Mouse (Mus musculus) forebrain, embryonic 12.5 days (tissue): ENCODE data around the gene Slc6a20a. TPM values are rescaled to one million over a fixed set of nuclear protein-coding genes. Genes with fewer than 3 reads are reported as not detected.
A peak's percentile ranks its signal among the peaks of the same experiment; 100 is the strongest.
"Not testable (repeated sequence)": the region's sequence is repeated elsewhere in the genome, so short reads cannot be mapped to it uniquely, and the experiment has no call there.

Experiments used
- ATAC-seq: fragments of 200-750 bp; cut with Nextera tagmentation; 2 replicates; pipeline ENCODE4 v1.8.0; 2017; ENCODE audit warnings: moderate TSS enrichment; ENCODE audit not compliant: low FRiP score
- H3K27ac ChIP-seq: fragments of 300-500 bp; sonication (generic); 2 replicates; pipeline ENCODE4 v1.5.1; 2016; ENCODE audit warnings: mild to moderate bottlenecking
- H3K27me3 ChIP-seq: fragments of 300-500 bp; sonication (generic); 2 replicates; pipeline ENCODE4 v1.6.1; 2016; ENCODE audit warnings: mild to moderate bottlenecking
- H3K36me3 ChIP-seq: fragments of 300-500 bp; sonication (generic); replicated peaks from 2 replicates; pipeline ENCODE4 v1.6.1; 2016; ENCODE audit warnings: mild to moderate bottlenecking
- H3K4me1 ChIP-seq: fragments of 300-500 bp; sonication (generic); 2 replicates; pipeline ENCODE4 v1.6.1; 2016
- H3K4me2 ChIP-seq: fragments of 300-500 bp; sonication (generic); 2 replicates; pipeline ENCODE4 v1.6.1; 2016; ENCODE audit warnings: mild to moderate bottlenecking, moderate library complexity
- H3K4me3 ChIP-seq: fragments of 300-500 bp; sonication (generic); replicated peaks from 2 replicates; pipeline ENCODE4 v1.5.1; 2016; ENCODE audit warnings: mild to moderate bottlenecking
- H3K9ac ChIP-seq: fragments of 300-500 bp; sonication (generic); 2 replicates; pipeline ENCODE4 v1.6.1; 2016; ENCODE audit warnings: mild to moderate bottlenecking
- H3K9me3 ChIP-seq: fragments of 300-500 bp; sonication (generic); 2 replicates; pipeline ENCODE4 v1.6.1; 2016
- WGBS: fragments of 180-500 bp; shearing (Covaris S2); methylation state at CpG from one replicate; pipeline ENCODE4 v1.1.7; 2016; 5-methylcytosine and 5-hydroxymethylcytosine counted together
- polyA plus RNA-seq: library from polyadenylated mRNA; unstranded; fragments of >200 nt; fragmentation: Nextera tagmentation; extraction: Ambion mirVana; gene quantifications from 2 replicates; pipeline ENCODE4 v1.2.1, GENCODE M21; 2016

The Slc6a20a gene
- polyA plus RNA-seq, 1 experiment from 2014 or later, result 0.45 TPM

GRCm38 (mm10) chr9:123679198-123679597 is 513 bp upstream of the Slc6a20a start:
- Histone ChIP-seq H3K27me3 (peaks cover 65% of the 10 kb centered on the region), H3K36me3 (no peaks in the 10 kb centered on the region), H3K9ac (no peak overlapping the region), H3K4me1 (peaks cover 9% of the 10 kb centered on the region), H3K4me2 (peak overlapping the region; percentile 70; the same call in 1 of the 2 replicates), H3K4me3 (peak overlapping the region; percentile 46; the same call in 1 of the 2 replicates), H3K27ac (no peak overlapping the region), H3K9me3 (no peaks in the 10 kb centered on the region)
- WGBS, result 18% methylated on average over 2 of the region's 2 CpGs
- ATAC-seq, result no peak

GRCm38 (mm10) chr9:123665645-123666044 is 13.0 kb downstream of the Slc6a20a start:
- H3K9ac ChIP-seq, result no peak overlapping the region
- no peak overlapping the region for H3K4me3 ChIP-seq
- H3K4me1 ChIP-seq, result no peaks in the 10 kb centered on the region
- H3K4me2 ChIP-seq, result no peak overlapping the region
- no peaks in the 10 kb centered on the region for H3K27me3 ChIP-seq
- no peak for ATAC-seq
- H3K9me3 ChIP-seq, result no peaks in the 10 kb centered on the region
- H3K36me3 ChIP-seq, result no peaks in the 10 kb centered on the region
- H3K27ac ChIP-seq, result no peak overlapping the region
- 59% methylated on average over 5 of the region's 5 CpGs for WGBS

GRCm38 (mm10) chr9:123659986-123660676 is 18.6 kb downstream of the Slc6a20a start:
- not testable (repeated sequence) for H3K27ac ChIP-seq, H3K4me3 ChIP-seq, ATAC-seq, H3K9ac ChIP-seq, H3K4me2 ChIP-seq, H3K4me1 ChIP-seq, H3K9me3 ChIP-seq, H3K27me3 ChIP-seq, H3K36me3 ChIP-seq
- WGBS, result 83% methylated on average over 18 of the region's 18 CpGs

GRCm38 (mm10) chr9:123658981-123659380 is 19.7 kb downstream of the Slc6a20a start:
- Histone ChIP-seq H3K9ac (no peak overlapping the region), H3K27ac (no peak overlapping the region), H3K4me3 (no peak overlapping the region), H3K27me3 (no peaks in the 10 kb centered on the region), H3K36me3 (no peaks in the 10 kb centered on the region), H3K4me2 (no peak overlapping the region), H3K9me3 (no peaks in the 10 kb centered on the region), H3K4me1 (no peaks in the 10 kb centered on the region)
- ATAC-seq, result no peak

- Histone ChIP-seq H3K36me3 (no peaks in the 10 kb centered on the region), H3K4me1 (no peaks in the 10 kb centered on the region), H3K27ac (no peak overlapping the region), H3K4me2 (no peak overlapping the region), H3K9ac (no peak overlapping the region), H3K9me3 (no peaks in the 10 kb centered on the region), H3K27me3 (no peaks in the 10 kb centered on the region), H3K4me3 (no peak overlapping the region)
- ATAC-seq, result no peak
- 84% methylated on average over 3 of the region's 3 CpGs for WGBS
Observed at GRCm38 (mm10) chr9:123657457-123657856, 21.2 kb downstream of the Slc6a20a start.

GRCm38 (mm10) chr9:123651369-123651768 is 27.3 kb downstream of the Slc6a20a start:
- Histone ChIP-seq H3K9ac (no peak overlapping the region), H3K27me3 (no peaks in the 10 kb centered on the region), H3K4me3 (no peak overlapping the region), H3K27ac (no peak overlapping the region), H3K9me3 (no peaks in the 10 kb centered on the region), H3K4me2 (no peak overlapping the region), H3K4me1 (no peaks in the 10 kb centered on the region), H3K36me3 (no peaks in the 10 kb centered on the region)
- 51% methylated on average over 4 of the region's 4 CpGs for WGBS
- ATAC-seq, result no peak

GRCm38 (mm10) chr9:123649785-123650511 is 28.7 kb downstream of the Slc6a20a start:
- Histone ChIP-seq H3K36me3 (no peaks in the 10 kb centered on the region), H3K4me2 (no peak overlapping the region), H3K27me3 (no peaks in the 10 kb centered on the region), H3K4me1 (no peaks in the 10 kb centered on the region), H3K9ac (no peak overlapping the region), H3K27ac (no peak overlapping the region), H3K4me3 (no peak overlapping the region), H3K9me3 (no peaks in the 10 kb centered on the region)
- 92% methylated on average over 2 of the region's 2 CpGs for WGBS
- ATAC-seq, result no peak

GRCm38 (mm10) chr9:123640106-123640505 is 38.6 kb downstream of the Slc6a20a start:
- no peak overlapping the region for H3K9ac ChIP-seq
- H3K27ac ChIP-seq, result no peak overlapping the region
- no peaks in the 10 kb centered on the region for H3K27me3 ChIP-seq
- no peaks in the 10 kb centered on the region for H3K36me3 ChIP-seq
- no peak for ATAC-seq
- 75% methylated on average over 1 of the region's 1 CpGs for WGBS
- H3K4me2 ChIP-seq, result no peak overlapping the region
- H3K9me3 ChIP-seq, result no peaks in the 10 kb centered on the region
- H3K4me3 ChIP-seq, result no peak overlapping the region
- no peaks in the 10 kb centered on the region for H3K4me1 ChIP-seq

- no peaks in the 10 kb centered on the region for H3K36me3 ChIP-seq
- H3K9ac ChIP-seq, result no peak overlapping the region
- no peaks in the 10 kb centered on the region for H3K4me1 ChIP-seq
- no peaks in the 10 kb centered on the region for H3K27me3 ChIP-seq
- 88% methylated on average over 1 of the region's 1 CpGs for WGBS
- H3K9me3 ChIP-seq, result no peaks in the 10 kb centered on the region
- no peak overlapping the region for H3K4me2 ChIP-seq
- no peak overlapping the region for H3K4me3 ChIP-seq
- ATAC-seq, result no peak
- H3K27ac ChIP-seq, result no peak overlapping the region
Observed at GRCm38 (mm10) chr9:123638668-123639089, 40.0 kb downstream of the Slc6a20a start.

GRCm38 (mm10) chr9:123638231-123638630 is 40.5 kb downstream of the Slc6a20a start:
- H3K27me3 ChIP-seq, result no peaks in the 10 kb centered on the region
- no peaks in the 10 kb centered on the region for H3K36me3 ChIP-seq
- no peak overlapping the region for H3K27ac ChIP-seq
- H3K4me1 ChIP-seq, result no peaks in the 10 kb centered on the region
- H3K4me3 ChIP-seq, result no peak overlapping the region
- ATAC-seq, result no peak
- H3K4me2 ChIP-seq, result no peak overlapping the region
- no peak overlapping the region for H3K9ac ChIP-seq
- H3K9me3 ChIP-seq, result no peaks in the 10 kb centered on the region

- Histone ChIP-seq H3K36me3 (no peaks in the 10 kb centered on the region), H3K4me2 (no peak overlapping the region), H3K4me1 (no peaks in the 10 kb centered on the region), H3K4me3 (no peak overlapping the region), H3K9me3 (no peaks in the 10 kb centered on the region), H3K9ac (no peak overlapping the region), H3K27ac (no peak overlapping the region), H3K27me3 (no peaks in the 10 kb centered on the region)
- ATAC-seq, result no peak
- 72% methylated on average over 5 of the region's 5 CpGs for WGBS
Observed at GRCm38 (mm10) chr9:123636771-123637170, 41.9 kb downstream of the Slc6a20a start.

- Histone ChIP-seq H3K27me3 (no peaks in the 10 kb centered on the region), H3K4me2 (no peak overlapping the region), H3K27ac (no peak overlapping the region), H3K36me3 (no peaks in the 10 kb centered on the region), H3K4me1 (no peaks in the 10 kb centered on the region), H3K4me3 (no peak overlapping the region), H3K9ac (no peak overlapping the region), H3K9me3 (no peaks in the 10 kb centered on the region)
- no peak for ATAC-seq
- WGBS, result 89% methylated on average over 3 of the region's 3 CpGs
Observed at GRCm38 (mm10) chr9:123632993-123633392, 45.7 kb downstream of the Slc6a20a start.

- Histone ChIP-seq H3K9me3 (no peaks in the 10 kb centered on the region), H3K36me3 (no peaks in the 10 kb centered on the region), H3K9ac (no peak within 1 kb of the TSS), H3K27ac (no peak within 1 kb of the TSS), H3K4me3 (no peak within 1 kb of the TSS), H3K27me3 (no peaks in the 10 kb centered on the region), H3K4me1 (no peaks in the 10 kb centered on the region), H3K4me2 (no peak within 1 kb of the TSS)
- no peak for ATAC-seq
- WGBS, result 90% methylated on average over 6 of the region's 6 CpGs
Observed at GRCm38 (mm10) chr9:123632281-123632680, 46.4 kb downstream of the Slc6a20a start, which contains the start of gene Slc6a20b. TSS of gene Slc6a20b (minus strand) at chr9:123632565.
